Mouse (Mus musculus): Measurements from ENCODE around the gene Cep70.

The Cep70 gene

DNA sequence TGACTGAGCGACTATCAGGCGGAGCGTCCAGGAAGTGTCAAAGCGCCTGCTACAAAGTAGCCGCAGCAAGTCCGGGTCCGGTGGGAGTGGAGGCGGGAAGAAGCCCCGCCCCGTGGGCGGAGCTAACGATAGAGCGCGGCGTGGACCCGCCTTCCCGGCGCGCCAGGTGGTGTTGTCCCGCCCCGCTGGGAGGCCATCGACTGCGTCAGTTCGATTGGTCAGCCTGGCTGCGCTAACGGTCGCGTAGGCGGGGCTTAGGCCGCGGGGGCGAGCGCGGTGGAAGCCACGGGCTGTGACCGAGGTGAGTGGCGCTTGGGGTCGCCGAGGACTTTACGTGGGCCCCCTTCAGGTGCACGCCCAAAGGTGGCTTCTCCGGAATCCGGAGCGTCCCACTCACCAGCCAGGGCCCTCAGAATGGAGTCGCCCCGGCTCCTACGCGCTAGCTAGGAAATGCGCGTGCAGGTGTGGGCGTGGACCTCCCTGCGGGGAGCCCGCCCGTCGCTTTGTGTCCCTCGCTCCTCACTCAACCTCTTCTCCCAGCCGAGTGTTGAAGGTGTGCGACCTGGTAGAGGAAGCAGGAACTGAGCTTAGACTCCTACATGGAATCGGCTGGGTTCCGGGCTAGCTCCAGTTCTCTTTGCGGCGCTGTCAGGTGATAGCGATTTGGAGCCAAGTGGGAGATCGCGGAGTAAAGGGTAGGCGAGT, at the start of gene Cep70:
Gene Cep70, plus strand, starts transcription at position 178 of the 705 bp plus-strand sequence.
- peak; percentile 88 to 91 for DNase-seq (ENCODE audit: low spot score in 2 of 2)

DNA sequence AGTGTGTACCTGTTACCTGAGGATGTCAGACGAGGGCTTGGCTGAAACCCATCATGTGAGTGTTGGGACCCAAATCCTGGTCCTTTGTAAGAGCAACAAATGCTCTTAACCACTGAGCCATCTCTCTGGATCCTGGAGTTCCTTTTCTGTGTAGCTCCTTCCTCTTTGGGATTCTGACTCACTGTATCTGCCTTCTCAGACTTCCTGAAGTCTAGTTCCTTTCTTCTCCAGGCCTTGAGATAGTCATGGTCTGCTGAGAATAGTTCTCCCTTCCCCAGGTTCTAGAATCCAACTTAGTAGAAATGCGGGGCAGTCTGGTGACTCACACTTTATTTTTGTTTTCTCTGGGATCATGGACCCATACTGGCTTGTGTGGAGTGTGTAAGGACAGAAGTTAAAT, 30.5 kb upstream of the Cep70 start:
- DNase-seq (ENCODE audit: low spot score in 2 of 2): no peak

DNA sequence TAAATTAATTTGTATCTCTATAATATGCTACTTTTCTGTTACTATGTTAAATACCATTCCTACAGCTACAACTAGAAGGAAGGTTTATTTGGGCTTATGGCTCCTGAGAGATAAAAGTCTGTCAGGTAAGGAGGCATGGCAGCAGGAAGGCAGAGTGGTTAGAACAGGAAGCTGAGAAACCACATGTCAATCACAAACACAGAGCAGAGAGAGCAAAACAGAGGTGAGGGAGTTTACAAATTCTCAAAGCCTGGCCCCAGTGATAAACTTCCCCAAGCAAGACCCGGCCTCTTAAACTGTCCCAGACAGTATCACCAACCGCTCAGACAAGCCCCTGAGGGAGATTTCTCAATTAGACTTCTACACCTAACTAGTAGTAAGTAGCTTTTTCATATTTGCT, 27.0 kb upstream of the Cep70 start:
- DNase-seq (ENCODE audit: low spot score in 2 of 2): no peak

DNA sequence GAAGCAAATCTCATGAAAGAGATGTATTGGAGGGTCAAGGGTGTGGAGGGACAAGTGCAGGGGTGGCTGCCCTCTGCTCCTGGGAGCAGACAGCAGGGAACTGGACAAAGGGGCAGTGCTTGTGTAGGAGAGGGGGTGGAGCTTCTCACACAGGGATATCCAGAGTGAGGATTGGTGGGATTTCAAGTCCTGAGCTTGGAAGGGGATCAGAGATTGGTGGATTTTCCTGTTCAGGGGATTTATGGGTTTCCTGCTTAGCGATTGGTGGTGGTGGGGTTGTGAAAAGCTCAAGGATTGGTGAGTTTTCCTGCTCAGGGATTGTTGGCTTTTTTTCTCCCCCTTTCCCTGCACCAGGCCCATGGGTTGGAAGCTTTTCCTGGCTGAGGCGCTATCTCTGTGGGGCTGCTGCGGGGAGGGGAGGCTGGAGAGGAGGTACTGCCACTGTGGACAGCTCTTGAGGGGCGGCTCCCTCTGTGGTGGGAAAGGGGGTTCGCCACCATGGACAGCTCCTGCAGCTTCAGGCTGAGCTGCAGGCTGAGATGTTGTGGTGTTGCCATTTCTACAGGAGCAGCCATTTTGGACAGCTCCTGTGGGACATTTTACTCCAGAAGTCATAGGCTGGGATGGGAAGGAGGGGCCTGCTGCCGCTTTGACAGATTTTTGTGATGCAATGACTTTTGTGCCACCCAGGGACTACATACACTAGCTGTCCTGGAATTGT, 25.0 kb upstream of the Cep70 start:
- DNase-seq (ENCODE audit: low spot score in 2 of 2): no peak

DNA sequence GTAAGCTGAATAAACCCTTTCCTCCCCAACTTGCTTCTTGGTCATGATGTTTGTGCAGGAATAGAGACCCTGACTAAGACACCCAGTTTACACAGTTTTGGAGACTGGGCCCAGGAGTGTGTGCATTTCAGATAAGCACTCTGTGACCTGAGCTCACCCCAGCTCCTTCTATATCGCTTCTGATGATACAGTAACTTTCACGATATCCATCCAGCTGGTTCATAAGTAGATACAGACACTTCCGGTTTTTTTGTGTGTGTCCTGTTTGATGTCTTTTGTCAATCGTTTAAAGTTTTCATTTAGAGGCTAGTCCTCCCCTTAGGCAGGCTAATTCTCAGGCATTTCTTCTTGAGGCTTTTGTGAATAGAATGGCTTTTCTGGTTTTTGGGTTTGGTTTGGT, 21.5 kb upstream of the Cep70 start:
- no peak for DNase-seq (ENCODE audit: low spot score in 2 of 2)

DNA sequence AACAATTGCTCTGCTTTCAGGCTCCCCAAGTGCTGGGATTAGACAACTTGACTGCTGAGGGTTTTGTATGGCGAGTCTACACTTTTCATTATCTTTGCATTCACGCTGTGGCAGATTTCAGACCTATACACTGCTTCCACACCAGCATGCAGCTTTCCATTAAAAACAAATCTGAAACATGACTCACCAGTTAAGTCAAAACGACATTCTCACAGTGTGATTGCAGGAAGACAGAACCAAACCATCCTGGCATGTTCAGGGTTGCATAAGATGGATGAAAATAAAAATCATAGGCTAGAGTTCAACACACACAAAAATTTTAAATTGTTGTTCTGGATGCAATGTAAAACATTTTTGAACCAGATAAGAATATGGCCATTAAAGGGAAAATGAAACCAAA, 18.6 kb upstream of the Cep70 start:
- no peak for DNase-seq (ENCODE audit: low spot score in 2 of 2)

DNA sequence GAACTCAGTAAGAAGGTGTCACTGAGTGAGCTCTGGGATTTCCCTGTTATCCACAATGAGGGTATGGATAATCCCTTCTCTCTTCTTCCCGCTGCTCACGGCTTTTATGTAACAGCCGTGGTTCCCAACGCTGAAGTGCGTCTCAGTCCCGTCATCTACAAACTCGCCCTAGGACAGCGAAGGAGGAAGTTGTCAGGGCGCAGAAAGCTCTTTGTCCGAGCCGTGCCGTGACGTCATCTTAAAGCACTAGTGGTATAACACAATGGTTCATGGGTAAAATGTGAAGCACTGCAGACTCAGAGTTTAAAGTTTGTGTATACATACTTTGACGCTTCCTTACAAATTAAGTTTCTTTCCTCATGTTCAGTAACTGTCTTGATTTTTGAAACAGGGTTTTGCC, 13.7 kb upstream of the Cep70 start:
- DNase-seq (ENCODE audit: low spot score in 2 of 2): no peak

DNA sequence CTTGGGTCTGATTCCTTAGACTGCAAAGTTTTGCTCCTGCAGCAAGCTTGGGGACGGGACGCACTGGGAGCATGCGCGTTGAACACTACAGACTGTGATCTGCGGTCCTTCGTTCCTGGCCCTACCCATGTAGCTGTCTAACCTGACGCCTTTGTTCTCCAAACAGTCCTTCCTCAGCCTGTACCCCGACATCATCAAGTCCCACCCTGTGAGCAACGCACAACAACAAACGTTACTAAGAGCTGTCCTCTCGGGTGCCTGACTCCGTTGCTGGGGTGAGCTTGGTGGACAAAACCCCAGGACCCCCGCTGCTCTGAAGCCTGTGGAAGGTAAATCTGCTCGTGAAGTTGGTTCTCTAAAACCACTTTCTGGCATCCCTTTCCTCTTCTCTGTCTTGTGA, 6.0 kb upstream of the Cep70 start, which contains the start of gene Faiml:
Gene Faiml, minus strand, starts transcription at position 101 of the 400 bp plus-strand sequence.
- DNase-seq (ENCODE audit: low spot score in 2 of 2): no peak

DNA sequence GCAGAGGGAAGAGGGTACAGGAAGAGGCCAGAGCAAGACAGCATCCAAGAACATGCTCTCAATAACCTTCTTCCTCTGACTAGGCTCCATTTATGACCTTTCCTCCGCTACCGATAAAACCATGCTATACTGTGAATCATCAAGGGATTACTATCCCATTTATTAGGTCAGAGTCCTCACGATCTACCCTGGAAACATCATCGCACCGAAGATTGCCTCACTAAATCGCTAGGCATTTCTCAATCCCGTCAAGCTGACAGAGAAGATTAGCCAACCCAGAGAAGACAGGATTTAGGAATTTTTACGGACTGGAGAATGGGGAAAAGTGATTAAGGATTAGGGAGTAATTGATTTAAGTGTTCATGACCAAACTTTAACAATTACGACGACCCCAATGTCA, 4.9 kb upstream of the Cep70 start:
- no peak for DNase-seq (ENCODE audit: low spot score in 2 of 2)

DNA sequence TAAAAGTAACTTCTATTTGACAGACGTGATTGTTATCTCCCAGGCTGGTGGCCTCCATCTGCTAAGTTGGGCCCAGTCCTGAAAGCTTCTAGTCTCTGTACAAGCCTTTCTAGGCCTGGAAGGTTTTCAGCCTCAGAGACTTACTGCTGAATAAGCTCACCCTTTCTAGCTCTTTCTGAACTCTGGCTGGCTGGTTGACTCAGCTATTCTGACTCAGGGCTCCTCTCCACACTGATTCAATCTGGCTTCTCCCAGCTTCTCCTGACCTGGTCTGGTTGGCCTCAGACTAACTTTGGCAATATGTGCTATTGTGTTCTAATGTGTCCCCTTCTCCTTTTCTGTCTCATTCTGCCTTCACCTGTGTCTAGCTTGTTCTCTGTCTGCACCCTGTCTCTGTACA, 3.9 kb upstream of the Cep70 start:
- no peak for DNase-seq (ENCODE audit: low spot score in 2 of 2)

DNA sequence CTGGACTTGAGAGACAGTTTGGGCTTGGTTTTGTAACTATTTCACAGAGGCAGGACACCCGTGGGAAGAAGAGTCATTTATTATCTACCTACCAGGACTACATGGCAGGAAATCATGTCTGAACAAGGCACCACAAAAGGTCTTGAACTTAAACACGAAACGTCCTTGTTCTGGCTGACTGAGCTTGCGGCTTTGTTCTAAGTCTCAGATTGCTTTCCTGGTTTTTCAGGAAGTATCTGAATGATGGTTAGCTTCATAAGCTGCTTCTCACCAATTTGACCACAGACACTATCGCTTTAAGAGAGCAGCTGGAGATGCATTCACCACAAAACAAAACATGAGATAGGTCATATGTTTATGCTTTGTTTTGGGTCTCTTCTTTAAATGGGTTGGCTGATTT, 2.6 kb upstream of the Cep70 start:
- no peak for DNase-seq (ENCODE audit: low spot score in 2 of 2)

DNA sequence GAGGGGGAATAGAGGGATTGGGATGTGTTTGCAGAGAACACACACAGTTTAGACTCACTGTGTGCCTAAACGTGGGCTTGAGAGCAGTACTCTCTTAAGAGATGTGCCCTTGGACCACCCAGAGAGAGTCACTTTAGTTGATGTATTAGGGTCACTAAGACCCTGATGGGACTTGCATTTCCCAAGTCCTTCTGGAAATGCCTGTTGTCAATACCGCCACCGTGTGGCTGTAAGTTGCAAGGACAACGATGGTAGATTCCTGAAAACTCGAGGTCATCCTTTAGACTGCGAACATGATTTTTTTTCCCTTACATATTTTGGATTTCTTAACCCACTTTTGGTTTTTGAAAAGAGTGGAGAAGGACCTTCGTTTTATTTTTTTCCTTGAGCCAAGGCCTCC, 1.1 kb upstream of the Cep70 start:
- DNase-seq (ENCODE audit: low spot score in 2 of 2): peak; percentile 32 to 52

DNA sequence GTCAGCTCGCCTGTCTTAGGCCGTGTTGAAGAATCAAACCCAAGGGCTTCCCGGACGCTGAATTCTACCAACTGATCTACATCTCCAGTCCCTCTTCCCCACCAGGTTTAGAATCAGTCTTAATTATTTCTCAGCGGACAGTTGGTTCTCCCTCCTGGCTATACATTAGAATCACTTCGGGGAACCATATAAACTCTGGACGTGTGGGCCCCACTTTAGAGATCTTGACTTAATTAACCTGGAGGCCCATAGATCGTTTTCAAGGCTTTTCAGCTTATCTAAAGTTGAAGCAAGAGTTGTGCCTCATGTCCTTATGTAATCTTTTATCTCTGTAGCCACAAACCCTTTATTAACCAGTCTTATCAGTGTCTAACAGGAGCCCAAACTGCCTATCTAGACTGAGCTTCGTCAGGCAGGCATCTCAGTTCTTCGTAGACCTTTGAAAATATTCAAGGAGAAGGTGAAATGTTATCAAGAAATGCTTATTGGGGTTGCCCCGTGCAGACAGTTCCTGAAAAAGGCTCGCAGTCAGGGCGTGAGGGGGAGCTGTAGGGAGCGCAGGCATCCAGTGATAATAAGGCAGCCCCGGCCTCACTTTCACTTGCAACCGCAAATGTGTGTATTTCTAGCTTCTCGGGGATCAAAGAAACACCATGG, 506 bp upstream of the Cep70 start:
- no peak for DNase-seq (ENCODE audit: low spot score in 2 of 2)

DNA sequence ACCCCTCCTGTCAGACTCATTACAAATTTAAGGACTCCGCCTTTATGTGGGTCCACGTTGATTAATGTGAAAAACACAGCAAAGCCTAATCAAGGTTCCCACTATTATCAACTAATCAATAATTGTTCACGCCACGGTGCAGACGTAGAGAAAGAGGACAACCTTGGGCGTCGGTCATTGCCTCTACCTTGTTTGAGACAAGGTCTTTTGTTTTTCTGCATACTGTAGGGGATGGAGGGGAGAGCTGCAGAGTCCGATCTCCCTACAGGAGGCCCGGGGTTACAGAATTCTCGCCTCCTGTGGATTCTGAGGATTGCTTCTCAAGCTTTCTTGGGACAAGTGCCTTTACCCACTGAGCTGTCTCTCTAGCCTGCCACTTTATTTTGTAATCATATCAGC, 727 bp downstream of the Cep70 start:
- DNase-seq (ENCODE audit: low spot score in 2 of 2): no peak

DNA sequence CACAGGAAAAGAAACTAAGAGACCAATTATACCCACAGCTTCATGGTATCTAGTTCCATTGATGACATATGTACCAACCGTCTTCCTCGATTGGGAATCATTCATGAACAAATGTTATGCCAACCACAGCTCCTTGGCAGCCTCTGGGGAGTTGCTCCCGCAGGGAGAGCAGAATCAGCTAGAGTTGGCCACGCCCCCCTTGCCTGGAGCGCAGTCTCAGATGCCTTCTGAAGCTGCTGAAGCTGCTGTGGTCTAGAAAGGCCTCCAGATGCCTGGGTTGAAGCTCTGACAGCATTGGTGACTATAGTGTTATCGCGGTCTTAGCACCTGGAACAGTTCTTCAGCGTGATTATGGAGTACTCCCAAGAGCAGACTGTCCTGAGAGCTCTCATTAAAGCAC, 5.1 kb downstream of the Cep70 start:
- no peak for DNase-seq (ENCODE audit: low spot score in 2 of 2)

DNA sequence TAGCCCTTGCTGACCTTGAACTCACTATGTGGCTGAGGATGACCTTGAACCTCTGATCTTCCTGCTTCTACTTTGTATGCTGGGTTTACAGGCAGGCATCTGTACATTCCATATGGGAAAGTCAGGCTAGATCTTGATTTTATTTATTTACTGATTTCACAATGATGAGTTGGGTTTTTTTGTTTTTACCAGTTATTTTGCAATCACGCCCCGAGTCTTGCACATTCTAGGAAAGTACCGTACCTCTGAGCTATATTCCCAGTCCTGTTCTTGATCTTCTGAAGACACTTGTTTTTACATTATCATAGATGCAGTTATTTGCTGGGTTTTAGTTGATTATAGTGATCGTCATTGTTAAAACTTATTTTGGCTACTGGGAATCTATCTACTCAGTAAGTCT, 5.7 kb downstream of the Cep70 start:
- DNase-seq (ENCODE audit: low spot score in 2 of 2): no peak

DNA sequence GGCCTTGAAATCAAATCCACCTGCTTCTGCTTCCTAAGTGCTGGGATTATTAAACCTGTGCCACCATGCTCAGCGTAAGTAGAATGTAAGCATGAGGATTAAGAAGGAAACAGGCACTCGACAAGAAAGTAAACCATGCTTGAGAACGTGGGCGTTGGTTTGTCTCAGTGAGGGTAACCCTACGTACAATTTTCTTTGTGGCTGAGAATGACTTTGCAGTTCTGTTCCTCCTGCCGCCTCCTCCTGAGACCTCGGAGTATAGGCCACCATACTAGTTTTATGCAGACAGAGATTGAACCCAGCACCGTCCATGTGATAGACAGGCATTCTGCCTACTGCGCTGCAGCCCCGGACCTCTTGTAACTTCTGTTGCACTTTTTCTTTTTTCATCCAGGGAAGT, 10.7 kb downstream of the Cep70 start:
- no peak for DNase-seq (ENCODE audit: low spot score in 2 of 2)

DNA sequence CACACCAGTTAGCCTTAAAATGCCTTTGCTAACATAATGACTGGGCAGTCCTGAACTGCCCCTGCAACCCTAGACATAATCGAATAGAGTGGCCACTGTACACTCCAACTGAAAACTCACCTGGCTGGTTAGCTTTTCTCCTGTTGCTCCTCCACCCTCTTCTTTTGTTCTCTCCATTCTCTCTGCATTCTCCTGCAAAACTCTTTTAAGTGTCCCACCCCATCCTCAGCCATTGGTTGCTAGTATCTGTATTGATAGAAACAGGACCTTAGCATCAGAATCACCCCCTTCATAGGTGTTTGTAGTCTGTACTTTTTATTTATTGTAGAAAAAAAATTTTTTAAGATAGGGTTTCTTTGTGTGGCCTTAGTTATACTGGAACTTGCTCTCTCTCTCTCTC, 13.0 kb downstream of the Cep70 start:
- DNase-seq (ENCODE audit: low spot score in 2 of 2): no peak

DNA sequence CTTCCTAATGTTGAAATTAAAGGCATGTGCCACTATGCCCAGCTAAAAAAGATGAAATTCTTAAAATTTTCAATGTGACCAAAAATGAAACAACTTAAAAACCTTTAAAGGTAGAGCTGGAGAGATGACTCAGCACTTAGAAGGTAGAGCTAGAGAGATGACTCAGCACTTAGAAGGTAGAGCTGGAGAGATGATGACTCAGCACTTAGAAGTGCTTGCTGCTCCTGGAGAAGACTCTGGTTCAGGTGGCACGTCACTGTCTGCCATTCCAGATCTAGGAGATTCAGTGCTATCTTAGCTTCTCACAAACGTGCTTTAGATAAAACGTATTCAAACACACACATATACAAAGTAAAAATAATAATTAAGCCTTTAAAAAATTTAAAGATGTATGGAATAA, 13.7 kb downstream of the Cep70 start:
- no peak for DNase-seq (ENCODE audit: low spot score in 2 of 2)

DNA sequence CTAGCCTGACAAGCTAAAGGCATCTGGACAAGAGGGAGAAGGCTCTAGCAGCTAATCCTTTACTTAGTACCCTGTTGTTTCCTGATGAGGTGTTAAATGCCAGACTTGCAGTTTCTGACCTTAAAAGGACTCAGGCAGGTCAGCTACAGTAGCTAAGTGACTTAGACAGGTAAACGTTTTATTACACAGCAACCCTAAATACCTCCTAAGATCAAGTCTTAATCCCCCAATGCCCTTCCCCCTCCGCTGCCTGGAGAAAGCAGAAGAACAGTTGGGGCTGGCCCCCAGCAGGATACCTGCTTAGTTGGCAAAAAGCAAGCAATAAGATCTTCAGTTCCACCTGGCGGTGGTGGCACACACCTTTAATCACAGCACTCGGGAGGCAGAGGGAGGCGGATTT, 15.7 kb downstream of the Cep70 start:
- no peak for DNase-seq (ENCODE audit: low spot score in 2 of 2)

DNA sequence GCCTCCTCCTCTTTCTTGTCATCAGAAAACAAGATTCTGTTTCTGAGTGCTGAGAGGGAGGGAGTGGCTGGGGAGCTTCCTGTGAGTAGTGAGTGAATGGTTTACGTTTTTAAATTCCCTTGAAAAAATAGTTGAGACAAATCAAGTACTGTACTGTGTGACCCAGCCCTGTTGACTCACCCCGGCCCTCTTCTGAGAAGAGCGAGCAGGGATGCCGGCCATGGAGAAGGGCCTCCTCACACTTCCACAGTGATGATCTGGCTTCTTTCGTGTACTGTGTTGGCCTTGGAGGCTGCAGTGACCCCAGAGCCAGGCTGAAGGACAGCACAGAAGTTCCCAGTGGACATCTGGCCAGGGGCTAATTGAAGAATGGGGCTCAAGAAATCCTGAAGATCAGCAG, 61.1 kb downstream of the Cep70 start:
- no peak for DNase-seq (ENCODE audit: low spot score in 2 of 2)

DNA sequence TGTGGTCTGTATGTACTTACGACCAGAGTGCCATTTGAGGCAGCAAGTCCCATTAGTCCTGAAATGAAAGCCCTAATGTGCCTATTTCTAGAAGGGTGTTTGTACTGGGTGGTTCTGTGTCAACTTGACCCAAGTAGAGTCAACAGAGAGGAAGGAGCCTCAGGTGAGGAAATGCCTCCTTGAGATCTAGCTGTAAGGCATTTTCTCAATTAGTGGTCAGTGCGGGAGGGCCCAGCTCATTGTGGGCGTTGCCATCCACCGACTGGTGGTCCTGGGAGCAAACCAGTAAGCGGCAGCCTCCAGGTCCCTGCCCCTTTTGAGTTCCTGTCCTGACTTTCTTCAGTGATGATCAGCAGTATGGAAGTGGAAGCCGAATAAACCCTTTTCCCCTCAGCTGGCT, 63.1 kb downstream of the Cep70 start:
- DNase-seq (ENCODE audit: low spot score in 2 of 2): no peak

DNA sequence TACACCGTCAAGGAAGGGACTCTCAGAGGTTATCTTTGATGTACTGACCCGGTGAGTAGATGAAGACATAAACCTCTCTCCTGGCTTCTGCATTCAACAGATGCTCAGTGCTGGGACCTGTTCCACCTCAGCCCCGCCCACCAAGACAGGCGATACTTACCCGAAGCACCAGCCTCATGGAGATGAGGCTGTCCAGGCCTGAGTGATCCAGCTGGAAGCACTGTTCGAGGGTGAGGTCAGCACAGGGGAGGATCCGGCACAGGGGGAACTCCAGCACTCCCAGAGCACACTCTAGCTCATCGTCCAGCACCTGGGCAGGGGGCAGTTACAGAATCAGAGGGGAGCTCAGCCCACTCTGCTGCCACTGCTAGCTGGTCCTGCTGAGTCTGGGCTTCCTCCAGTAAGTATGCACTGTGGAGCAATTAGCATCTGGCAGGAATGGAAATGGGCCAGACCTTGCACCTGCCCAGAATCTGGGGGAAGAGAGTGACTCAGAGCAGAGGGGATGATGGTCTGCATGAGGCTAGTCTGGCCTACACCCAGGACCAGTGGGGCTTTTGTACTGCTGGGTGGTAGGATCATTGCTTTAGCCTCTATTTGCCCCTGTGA, 76.3 kb downstream of the Cep70 start:
- DNase-seq (ENCODE audit: low spot score in 2 of 2): no peak
